Mouse (Mus musculus) left cerebral cortex, adult 9 months (tissue): ENCODE measurements around the gene B020004J07Rik.
"Not testable (repeated sequence)": the region's sequence is repeated elsewhere in the genome, so short reads cannot be mapped to it uniquely, and the experiment has no call there.

Experiments
- DNase-seq, 2 experiments: peaks; one replicate each; pipeline ENCODE4 v3.0.0; 2022; ENCODE audit warnings: low spot score in 2 of 2

The B020004J07Rik gene

GRCm38 (mm10) chr4:101843923-101844322 lies at the start of gene B020004J07Rik:
TSS of gene B020004J07Rik (minus strand) at chr4:101844023.
- DNase-seq = not testable (repeated sequence)

- DNase-seq = no peak
Observed at GRCm38 (mm10) chr4:101889377-101889776, 45.6 kb upstream of the B020004J07Rik start.

- no peak for DNase-seq
Observed at GRCm38 (mm10) chr4:101883641-101884040, 39.8 kb upstream of the B020004J07Rik start.

- not testable (repeated sequence) for DNase-seq
Observed at GRCm38 (mm10) chr4:101875687-101876086, 31.9 kb upstream of the B020004J07Rik start.

GRCm38 (mm10) chr4:101872031-101872430 lies 28.2 kb upstream of the B020004J07Rik start:
- not testable (repeated sequence) for DNase-seq

- no peak for DNase-seq
Observed at GRCm38 (mm10) chr4:101862289-101862688, 18.5 kb upstream of the B020004J07Rik start.

- DNase-seq = peak; percentile 4 to 64
Observed at GRCm38 (mm10) chr4:101860873-101861272, 17.1 kb upstream of the B020004J07Rik start.

GRCm38 (mm10) chr4:101850908-101851307 lies 7.1 kb upstream of the B020004J07Rik start:
- no peak for DNase-seq
